Mouse (Mus musculus): Measurements from ENCODE around the gene Ibtk. TPM values are rescaled to one million over a fixed set of nuclear protein-coding genes. Genes with fewer than 3 reads are reported as not detected.

The Ibtk gene
- polyA plus RNA-seq, 1 experiment from 2014 or later, result 31.5 TPM

- ATAC-seq (ENCODE audit: insufficient read depth, low FRiP score), result peak; percentile 58
- Histone ChIP-seq H3K36me3 (ENCODE audit: control insufficient read depth, insufficient read depth, low read length) (no peaks in the 10 kb centered on the region), H3K9ac (ENCODE audit: low read length) (no peak overlapping the region), H3K27ac (ENCODE audit: low read length) (no peak overlapping the region), H3K4me3 (replicated peaks; ENCODE audit: low read length) (no peak overlapping the region), H3K4me2 (ENCODE audit: low read depth, low read length) (no peak overlapping the region), H3K27me3 (ENCODE audit: control insufficient read depth, insufficient read depth, low read length) (no peaks in the 10 kb centered on the region), H3K4me1 (ENCODE audit: control insufficient read depth, insufficient read depth, low read length) (peaks cover 3% of the 10 kb centered on the region; the same call in 1 of the 2 replicates), H3K9me3 (replicated peaks; ENCODE audit: control insufficient read depth, low read length) (no peaks in the 10 kb centered on the region)
- 47% methylated on average over 15 of the region's 15 CpGs for WGBS
Measured at GRCm38 (mm10) chr9:85673907-85674481, 75.1 kb downstream of the Ibtk start.

- H3K36me3 ChIP-seq (ENCODE audit: control insufficient read depth, insufficient read depth, low read length), result no peaks in the 10 kb centered on the region
Measured at GRCm38 (mm10) chr9:85671582-85672331, 77.4 kb downstream of the Ibtk start.

GRCm38 (mm10) chr9:85664316-85664715 lies 84.8 kb downstream of the Ibtk start:
- H3K27me3 ChIP-seq (ENCODE audit: control insufficient read depth, insufficient read depth, low read length), result no peaks in the 10 kb centered on the region
- no peaks in the 10 kb centered on the region for H3K4me1 ChIP-seq (ENCODE audit: control insufficient read depth, insufficient read depth, low read length)
- H3K36me3 ChIP-seq (ENCODE audit: control insufficient read depth, insufficient read depth, low read length), result no peaks in the 10 kb centered on the region
- H3K9ac ChIP-seq (ENCODE audit: low read length), result no peak overlapping the region
- 75% methylated on average over 1 of the region's 1 CpGs for WGBS
- H3K4me3 ChIP-seq (replicated peaks; ENCODE audit: low read length), result no peak overlapping the region
- no peak overlapping the region for H3K4me2 ChIP-seq (ENCODE audit: low read depth, low read length)
- H3K9me3 ChIP-seq (replicated peaks; ENCODE audit: control insufficient read depth, low read length), result no peaks in the 10 kb centered on the region
- H3K27ac ChIP-seq (ENCODE audit: low read length), result no peak overlapping the region
- ATAC-seq (ENCODE audit: insufficient read depth, low FRiP score), result no peak

More at GRCm38 (mm10) chr9:85671582-85672331, 77.4 kb downstream of the Ibtk start:
- no peaks in the 10 kb centered on the region for H3K27me3 ChIP-seq (ENCODE audit: control insufficient read depth, insufficient read depth, low read length)
- peaks cover 3% of the 10 kb centered on the region; the same call in 1 of the 2 replicates for H3K4me1 ChIP-seq (ENCODE audit: control insufficient read depth, insufficient read depth, low read length)
- no peak overlapping the region for H3K4me2 ChIP-seq (ENCODE audit: low read depth, low read length)
- no peak overlapping the region for H3K4me3 ChIP-seq (replicated peaks; ENCODE audit: low read length)
- H3K9me3 ChIP-seq (replicated peaks; ENCODE audit: control insufficient read depth, low read length), result no peaks in the 10 kb centered on the region
- no peak for ATAC-seq (ENCODE audit: insufficient read depth, low FRiP score)
- WGBS, result 78% methylated on average over 6 of the region's 6 CpGs
- no peak overlapping the region for H3K9ac ChIP-seq (ENCODE audit: low read length)
- no peak overlapping the region for H3K27ac ChIP-seq (ENCODE audit: low read length)

GRCm38 (mm10) chr9:85663810-85664209 lies 85.3 kb downstream of the Ibtk start:
- no peak overlapping the region for H3K4me2 ChIP-seq (ENCODE audit: low read depth, low read length)
- H3K27ac ChIP-seq (ENCODE audit: low read length), result no peak overlapping the region
- H3K27me3 ChIP-seq (ENCODE audit: control insufficient read depth, insufficient read depth, low read length), result no peaks in the 10 kb centered on the region
- H3K4me1 ChIP-seq (ENCODE audit: control insufficient read depth, insufficient read depth, low read length), result no peaks in the 10 kb centered on the region
- no peak for ATAC-seq (ENCODE audit: insufficient read depth, low FRiP score)
- H3K36me3 ChIP-seq (ENCODE audit: control insufficient read depth, insufficient read depth, low read length), result no peaks in the 10 kb centered on the region
- no peak overlapping the region for H3K9ac ChIP-seq (ENCODE audit: low read length)
- no peaks in the 10 kb centered on the region for H3K9me3 ChIP-seq (replicated peaks; ENCODE audit: control insufficient read depth, low read length)
- no peak overlapping the region for H3K4me3 ChIP-seq (replicated peaks; ENCODE audit: low read length)
- WGBS, result 82% methylated on average over 1 of the region's 1 CpGs

GRCm38 (mm10) chr9:85663091-85663490 lies 86.0 kb downstream of the Ibtk start:
- no peaks in the 10 kb centered on the region for H3K27me3 ChIP-seq (ENCODE audit: control insufficient read depth, insufficient read depth, low read length)
- H3K36me3 ChIP-seq (ENCODE audit: control insufficient read depth, insufficient read depth, low read length), result no peaks in the 10 kb centered on the region
- H3K27ac ChIP-seq (ENCODE audit: low read length), result no peak overlapping the region
- H3K4me2 ChIP-seq (ENCODE audit: low read depth, low read length), result no peak overlapping the region
- no peaks in the 10 kb centered on the region for H3K9me3 ChIP-seq (replicated peaks; ENCODE audit: control insufficient read depth, low read length)
- no peak for ATAC-seq (ENCODE audit: insufficient read depth, low FRiP score)
- no peaks in the 10 kb centered on the region for H3K4me1 ChIP-seq (ENCODE audit: control insufficient read depth, insufficient read depth, low read length)
- no peak overlapping the region for H3K4me3 ChIP-seq (replicated peaks; ENCODE audit: low read length)
- H3K9ac ChIP-seq (ENCODE audit: low read length), result no peak overlapping the region
- 35% methylated on average over 8 of the region's 8 CpGs for WGBS

- H3K4me1 ChIP-seq (ENCODE audit: control insufficient read depth, insufficient read depth, low read length), result no peaks in the 10 kb centered on the region
- H3K4me2 ChIP-seq (ENCODE audit: low read depth, low read length), result no peak overlapping the region
- 70% methylated on average over 4 of the region's 4 CpGs for WGBS
- no peak overlapping the region for H3K27ac ChIP-seq (ENCODE audit: low read length)
- no peak overlapping the region for H3K9ac ChIP-seq (ENCODE audit: low read length)
- H3K27me3 ChIP-seq (ENCODE audit: control insufficient read depth, insufficient read depth, low read length), result no peaks in the 10 kb centered on the region
- H3K36me3 ChIP-seq (ENCODE audit: control insufficient read depth, insufficient read depth, low read length), result no peaks in the 10 kb centered on the region
- H3K9me3 ChIP-seq (replicated peaks; ENCODE audit: control insufficient read depth, low read length), result no peaks in the 10 kb centered on the region; the same call in 1 of the 2 replicates
- no peak for ATAC-seq (ENCODE audit: insufficient read depth, low FRiP score)
- no peak overlapping the region for H3K4me3 ChIP-seq (replicated peaks; ENCODE audit: low read length)
Measured at GRCm38 (mm10) chr9:85653401-85653800, 95.7 kb downstream of the Ibtk start.

- no peak overlapping the region for H3K4me2 ChIP-seq (ENCODE audit: low read depth, low read length)
- H3K9ac ChIP-seq (ENCODE audit: low read length), result no peak overlapping the region
- H3K36me3 ChIP-seq (ENCODE audit: control insufficient read depth, insufficient read depth, low read length), result no peaks in the 10 kb centered on the region
- no peak overlapping the region for H3K4me3 ChIP-seq (replicated peaks; ENCODE audit: low read length)
- no peak for ATAC-seq (ENCODE audit: insufficient read depth, low FRiP score)
- no peaks in the 10 kb centered on the region for H3K4me1 ChIP-seq (ENCODE audit: control insufficient read depth, insufficient read depth, low read length)
- H3K27ac ChIP-seq (ENCODE audit: low read length), result no peak overlapping the region
- H3K27me3 ChIP-seq (ENCODE audit: control insufficient read depth, insufficient read depth, low read length), result no peaks in the 10 kb centered on the region
- H3K9me3 ChIP-seq (replicated peaks; ENCODE audit: control insufficient read depth, low read length), result no peaks in the 10 kb centered on the region
- WGBS, result 78% methylated on average over 2 of the region's 2 CpGs
Measured at GRCm38 (mm10) chr9:85638276-85638675, 110.9 kb downstream of the Ibtk start.

Other genes with a start within 250 kb of the Ibtk start
- 3.9 and 4.1 TPM in 2 replicates for gene Tpbg, start 93.0 kb upstream of the Ibtk start, polyA plus RNA-seq (2015; fragmentation: Nextera tagmentation; extraction: Ambion mirVana)

Measured in stomach, embryonic 16.5 days (tissue).